Mouse (Mus musculus): ENCODE data around the gene Olfr1124. TPM values are rescaled to one million over a fixed set of nuclear protein-coding genes. Genes with fewer than 3 reads are reported as not detected.

Olfr1124 gene
- polyA plus RNA-seq, 1 experiment from 2014 or later = not detected

- H3K36me3 ChIP-seq (ENCODE audit: control insufficient read depth, insufficient read depth, low read length) = no peaks in the 10 kb centered on the region
- H3K4me3 ChIP-seq (ENCODE audit: low read depth, low read length) = no peak overlapping the region
- H3K27me3 ChIP-seq (ENCODE audit: control insufficient read depth, insufficient read depth, low read length) = no peaks in the 10 kb centered on the region
- H3K9me3 ChIP-seq (replicated peaks; ENCODE audit: control insufficient read depth, low read length) = no peaks in the 10 kb centered on the region
- no peak overlapping the region for H3K27ac ChIP-seq (ENCODE audit: low read depth, low read length)
- no peak for ATAC-seq (replicated peaks; ENCODE audit: insufficient number of reproducible peaks, low FRiP score, low TSS enrichment)
- H3K9ac ChIP-seq (ENCODE audit: low read depth, low read length) = no peak overlapping the region
- no peaks in the 10 kb centered on the region for H3K4me1 ChIP-seq (ENCODE audit: control insufficient read depth, insufficient read depth, low read length)
- no peak overlapping the region for H3K4me2 ChIP-seq
These were observed 50.1 kb downstream of the Olfr1124 start for GRCm38 (mm10) chr2:87480207-87480606.

GRCm38 (mm10) chr2:87481158-87481557 lies 51.1 kb downstream of the Olfr1124 start:
- H3K27ac ChIP-seq (ENCODE audit: low read depth, low read length) = no peak overlapping the region
- no peaks in the 10 kb centered on the region for H3K9me3 ChIP-seq (replicated peaks; ENCODE audit: control insufficient read depth, low read length)
- H3K36me3 ChIP-seq (ENCODE audit: control insufficient read depth, insufficient read depth, low read length) = no peaks in the 10 kb centered on the region
- no peak overlapping the region for H3K9ac ChIP-seq (ENCODE audit: low read depth, low read length)
- H3K27me3 ChIP-seq (ENCODE audit: control insufficient read depth, insufficient read depth, low read length) = no peaks in the 10 kb centered on the region
- no peak overlapping the region for H3K4me3 ChIP-seq (ENCODE audit: low read depth, low read length)
- 64% methylated on average over 4 of the region's 4 CpGs for WGBS (ENCODE audit: insufficient replicate concordance)
- no peak for ATAC-seq (replicated peaks; ENCODE audit: insufficient number of reproducible peaks, low FRiP score, low TSS enrichment)
- no peak overlapping the region for H3K4me2 ChIP-seq
- no peaks in the 10 kb centered on the region for H3K4me1 ChIP-seq (ENCODE audit: control insufficient read depth, insufficient read depth, low read length)

- H3K4me3 ChIP-seq (ENCODE audit: low read depth, low read length) = no peak overlapping the region
- no peaks in the 10 kb centered on the region for H3K27me3 ChIP-seq (ENCODE audit: control insufficient read depth, insufficient read depth, low read length)
- H3K27ac ChIP-seq (ENCODE audit: low read depth, low read length) = no peak overlapping the region
- no peak for ATAC-seq (replicated peaks; ENCODE audit: insufficient number of reproducible peaks, low FRiP score, low TSS enrichment)
- H3K4me2 ChIP-seq = no peak overlapping the region
- H3K9ac ChIP-seq (ENCODE audit: low read depth, low read length) = no peak overlapping the region
- H3K9me3 ChIP-seq (replicated peaks; ENCODE audit: control insufficient read depth, low read length) = no peaks in the 10 kb centered on the region
- 72% methylated on average over 2 of the region's 2 CpGs for WGBS (ENCODE audit: insufficient replicate concordance)
- no peaks in the 10 kb centered on the region for H3K36me3 ChIP-seq (ENCODE audit: control insufficient read depth, insufficient read depth, low read length)
- no peaks in the 10 kb centered on the region for H3K4me1 ChIP-seq (ENCODE audit: control insufficient read depth, insufficient read depth, low read length)
These were observed 52.2 kb downstream of the Olfr1124 start for GRCm38 (mm10) chr2:87482276-87482675.

Other genes starting within 250 kb of the Olfr1124 start
- not detected in 2 replicates for gene Olfr1112, start 242.5 kb upstream of the Olfr1124 start, polyA plus RNA-seq (2014; fragmentation: Nextera tagmentation; extraction: Ambion mirVana)
- not detected in 2 replicates for gene Olfr1113, start 221.3 kb upstream of the Olfr1124 start, polyA plus RNA-seq (2014; fragmentation: Nextera tagmentation; extraction: Ambion mirVana)
- not detected in 2 replicates for gene Olfr1115, start 182.3 kb upstream of the Olfr1124 start, polyA plus RNA-seq (2014; fragmentation: Nextera tagmentation; extraction: Ambion mirVana)
- not detected in 2 replicates for gene Olfr1116, start 162.7 kb upstream of the Olfr1124 start, polyA plus RNA-seq (2014; fragmentation: Nextera tagmentation; extraction: Ambion mirVana)
- not detected in 2 replicates for gene Olfr1118, start 122.7 kb upstream of the Olfr1124 start, polyA plus RNA-seq (2014; fragmentation: Nextera tagmentation; extraction: Ambion mirVana)
- gene Olfr1120, start 75.5 kb upstream of the Olfr1124 start, polyA plus RNA-seq (2014; fragmentation: Nextera tagmentation; extraction: Ambion mirVana) = not detected in 2 replicates
- gene Olfr1121, start 60.4 kb upstream of the Olfr1124 start, polyA plus RNA-seq (2014; fragmentation: Nextera tagmentation; extraction: Ambion mirVana) = not detected in 2 replicates
- gene Olfr1122, start 44.4 kb upstream of the Olfr1124 start, polyA plus RNA-seq (2014; fragmentation: Nextera tagmentation; extraction: Ambion mirVana) = not detected in 2 replicates
- not detected in 2 replicates for gene Olfr1123, start 13.6 kb upstream of the Olfr1124 start, polyA plus RNA-seq (2014; fragmentation: Nextera tagmentation; extraction: Ambion mirVana)
- not detected in 2 replicates for gene Olfr1126, start 23.7 kb downstream of the Olfr1124 start, polyA plus RNA-seq (2014; fragmentation: Nextera tagmentation; extraction: Ambion mirVana)
- not detected in 2 replicates for gene Pramel7, start 66.8 kb downstream of the Olfr1124 start, polyA plus RNA-seq (2014; fragmentation: Nextera tagmentation; extraction: Ambion mirVana)
- not detected in 2 replicates for gene Pramel6, start 76.3 kb downstream of the Olfr1124 start, polyA plus RNA-seq (2014; fragmentation: Nextera tagmentation; extraction: Ambion mirVana)
- gene Olfr153, start 101.5 kb downstream of the Olfr1124 start, polyA plus RNA-seq (2014; fragmentation: Nextera tagmentation; extraction: Ambion mirVana) = not detected in 2 replicates
- not detected in 2 replicates for gene Olfr1128, start 115.3 kb downstream of the Olfr1124 start, polyA plus RNA-seq (2014; fragmentation: Nextera tagmentation; extraction: Ambion mirVana)
- gene Olfr1129, start 143.6 kb downstream of the Olfr1124 start, polyA plus RNA-seq (2014; fragmentation: Nextera tagmentation; extraction: Ambion mirVana) = not detected in 2 replicates
- not detected in 2 replicates for gene Olfr1130, start 175.9 kb downstream of the Olfr1124 start, polyA plus RNA-seq (2014; fragmentation: Nextera tagmentation; extraction: Ambion mirVana)
- gene Olfr1131, start 196.8 kb downstream of the Olfr1124 start, polyA plus RNA-seq (2014; fragmentation: Nextera tagmentation; extraction: Ambion mirVana) = not detected in 2 replicates
- not detected in 2 replicates for gene Olfr1132, start 207.3 kb downstream of the Olfr1124 start, polyA plus RNA-seq (2014; fragmentation: Nextera tagmentation; extraction: Ambion mirVana)
- not detected in 2 replicates for gene Olfr1133, start 217.1 kb downstream of the Olfr1124 start, polyA plus RNA-seq (2014; fragmentation: Nextera tagmentation; extraction: Ambion mirVana)
- not detected in 2 replicates for gene Olfr1134, start 228.2 kb downstream of the Olfr1124 start, polyA plus RNA-seq (2014; fragmentation: Nextera tagmentation; extraction: Ambion mirVana)
- not detected in 2 replicates for gene Olfr1135, start 243.4 kb downstream of the Olfr1124 start, polyA plus RNA-seq (2014; fragmentation: Nextera tagmentation; extraction: Ambion mirVana)